ENCODE assay signal across 15 mouse cellular contexts in genomic region chr13:59779213-59779612, GRCm38 (mm10). TPM values are rescaled to one million over a fixed set of nuclear protein-coding genes. Genes with fewer than 3 reads are reported as not detected.
DNase-seq lines count a peak whose midpoint lies in the region; ATAC-seq and TF ChIP-seq lines count a peak whose summit lies in the region.
"Had no signal": no experiment of that assay in that cellular context is flagged by ENCODE, and none has a peak within 500 bp of the region (broad histone marks: within the 10 kb centered on the region; RNA-seq: fewer than 3 reads in every experiment).

No protein-coding gene starts in this region.

- no peaks in the 10 kb centered on the region for H3K79me2 ChIP-seq in CH12.LX (replicated peaks; ENCODE audit: control insufficient read depth, extremely low read depth, insufficient read depth, poor library complexity, severe bottlenecking)

- H3K27ac ChIP-seq in CH12.LX (ENCODE audit: insufficient read depth, low read depth): no peak overlapping the region
- peak overlapping the region; percentile 30; the same call in 1 of the 2 replicates for H3K27ac ChIP-seq in liver, embryonic 13.5 days
- H3K27ac ChIP-seq: hindbrain, embryonic 15.5 days had no signal

- no peak for TF ChIP-seq EP300 in CH12.LX (IDR thresholded peaks at IDR 0.05; ENCODE audit: low read length)

- H3K4me2 ChIP-seq in CH12.LX (ENCODE audit: insufficient read depth, low read depth, poor library complexity, severe bottlenecking): no peak overlapping the region
- no peak overlapping the region for H3K4me2 ChIP-seq in liver, embryonic 13.5 days
- H3K4me2 ChIP-seq: hindbrain, embryonic 15.5 days had no signal

- in situ Hi-C loops in CH12.LX (cut with MboI; ENCODE audit: low pct_ligation_motif_present, low pct_unique_long_range_greater_than_20kb, low sequenced_read_pairs): no loop called here

- no peaks in the 10 kb centered on the region for H3K27me3 ChIP-seq in CH12.LX (replicated peaks)
- H3K27me3 ChIP-seq in liver, embryonic 13.5 days: no peaks in the 10 kb centered on the region
- H3K27me3 ChIP-seq: hindbrain, embryonic 15.5 days had no signal

- no peak for TF ChIP-seq POLR2A in lung, adult 2 months (IDR thresholded peaks at IDR 0.05; ENCODE audit: borderline replicate concordance, extremely low read depth, low read depth, low read length)
- TF ChIP-seq POLR2A in CH12.LX (IDR thresholded peaks at IDR 0.05; ENCODE audit: low read depth, low read length): no peak

- TF ChIP-seq RAD21 in CH12.LX (IDR thresholded peaks at IDR 0.05; ENCODE audit: low read depth, low read length): no peak; the same call in none of the 2 replicates

- no peaks in the 10 kb centered on the region for H3K9me3 ChIP-seq in CH12.LX (replicated peaks; ENCODE audit: low read length)
- no peaks in the 10 kb centered on the region for H3K9me3 ChIP-seq in liver, embryonic 13.5 days (replicated peaks)
- H3K9me3 ChIP-seq: hindbrain, embryonic 15.5 days had no signal

- peak; percentile 47; the same call in 1 of the 2 replicates for ATAC-seq in liver, embryonic 13.5 days (ENCODE audit: low read depth)

- H3K36me3 ChIP-seq in CH12.LX (replicated peaks in 1 of 2; ENCODE audit: control insufficient read depth in 1 of 2, insufficient read depth in 1 of 2, low read length in 1 of 2): peaks cover 81 to 90% of the 10 kb centered on the region in 2 experiments
- peaks cover 98% of the 10 kb centered on the region for H3K36me3 ChIP-seq in liver, embryonic 13.5 days

- WGBS in lung, adult 2 months: 66% methylated on average over 4 of the region's 4 CpGs
- 85% methylated on average over 4 of the region's 4 CpGs for WGBS in liver, embryonic 13.5 days (ENCODE audit: insufficient replicate concordance)

- DNase-seq in lung, adult 2 months: no peak
- DNase-seq in lung, postnatal 4 days: no peak
- DNase-seq in CH12.LX (ENCODE audit: extremely low read depth): no peak
- DNase-seq in ZHBTc4 (ENCODE audit: low read depth, low spot score): peak; percentile 47
- no peak for DNase-seq in liver, embryonic 13.5 days
- no peak for DNase-seq in right cerebral cortex, postnatal 14 days
- no peak for DNase-seq in adrenal gland, postnatal 4 days (ENCODE audit: low spot score in 2 of 2)
- DNase-seq in testis, postnatal 14 days (ENCODE audit: low spot score): no peak
- DNase-seq: cerebellum, adult 9-11 months; lung, postnatal 14 days had no signal

- peak; percentile 18; the same call in 1 of the 2 replicates for TF ChIP-seq CTCF in lung, adult 2 months (IDR thresholded peaks at IDR 0.05; ENCODE audit: insufficient read depth, low read length)
- TF ChIP-seq CTCF in CH12.LX (conservative IDR thresholded peaks at IDR 0.05 in 1 of 2, IDR thresholded peaks at IDR 0.05 in 1 of 2; ENCODE audit: low read depth in 2 of 2, low read length in 2 of 2): peak; percentile 11 to 47; a peak in 2 of 4 replicates

- peaks cover 2% of the 10 kb centered on the region; the same call in 1 of the 2 replicates for H3K4me1 ChIP-seq in lung, adult 2 months (ENCODE audit: control insufficient read depth, insufficient read depth, low read length)
- H3K4me1 ChIP-seq in CH12.LX (ENCODE audit: control insufficient read depth in 1 of 2, insufficient read depth in 2 of 2): no peaks in the 10 kb centered on the region; a peak in 1 of 4 replicates
- peaks cover under 1% of the 10 kb centered on the region; the same call in 1 of the 2 replicates for H3K4me1 ChIP-seq in liver, embryonic 13.5 days (replicated peaks)
- H3K4me1 ChIP-seq: hindbrain, embryonic 15.5 days had no signal

- H3K4me3 ChIP-seq in lung, adult 2 months (replicated peaks; ENCODE audit: extremely low read depth, low read depth, low read length): no peak overlapping the region
- no peak overlapping the region for H3K4me3 ChIP-seq in CH12.LX (replicated peaks in 1 of 3; ENCODE audit: low read depth in 2 of 3, low read length in 2 of 3, poor library complexity in 1 of 3)
- no peak overlapping the region for H3K4me3 ChIP-seq in liver, embryonic 13.5 days (replicated peaks)
- H3K4me3 ChIP-seq: hindbrain, embryonic 15.5 days had no signal

- no peak overlapping the region for H3K9ac ChIP-seq in CH12.LX (ENCODE audit: insufficient read depth, low read depth)
- no peak overlapping the region for H3K9ac ChIP-seq in liver, embryonic 13.5 days
- H3K9ac ChIP-seq: hindbrain, embryonic 15.5 days had no signal

- dilution Hi-C loops in CH12.LX (cut with MboI; ENCODE audit: extremely low pct_ligation_motif_present, extremely low pct_unique_long_range_greater_than_20kb, low sequenced_read_pairs): no loop called here

TF ChIP-seq in CH12.LX, 34 proteins besides CTCF, POLR2A, EP300 and RAD21:
- TF ChIP-seq MXI1 (IDR thresholded peaks at IDR 0.05; ENCODE audit: low read depth, low read length): no peak
- no peak for TF ChIP-seq ETS1 (conservative IDR thresholded peaks at IDR 0.05; ENCODE audit: low read depth, low read length)
- TF ChIP-seq E2F4 (IDR thresholded peaks at IDR 0.05; ENCODE audit: insufficient replicate concordance, low read depth, low read length): no peak
- no peak for TF ChIP-seq ZNF384 (IDR thresholded peaks at IDR 0.05; ENCODE audit: low read depth, low read length)
- TF ChIP-seq CHD1 (IDR thresholded peaks at IDR 0.05; ENCODE audit: low read depth, low read length): no peak
- no peak for TF ChIP-seq ZC3H11A (IDR thresholded peaks at IDR 0.05; ENCODE audit: low read depth, low read length)
- TF ChIP-seq NRF1 (IDR thresholded peaks at IDR 0.05; ENCODE audit: low read depth, low read length): no peak
- no peak for TF ChIP-seq MAZ (IDR thresholded peaks at IDR 0.05; ENCODE audit: low read depth, low read length)
- TF ChIP-seq ZMIZ1 (IDR thresholded peaks at IDR 0.05; ENCODE audit: low read depth, low read length): no peak
- TF ChIP-seq MEF2A (IDR thresholded peaks at IDR 0.05; ENCODE audit: borderline replicate concordance, low read depth, low read length): no peak
- no peak for TF ChIP-seq UBTF (IDR thresholded peaks at IDR 0.05; ENCODE audit: low read depth, low read length)
- no peak for TF ChIP-seq JUND (conservative IDR thresholded peaks at IDR 0.05; ENCODE audit: low read depth, low read length)
- TF ChIP-seq USF1 (IDR thresholded peaks at IDR 0.05; ENCODE audit: low read depth, low read length): no peak
- no peak for TF ChIP-seq IRF4 (IDR thresholded peaks at IDR 0.05; ENCODE audit: low read depth, low read length)
- TF ChIP-seq ZKSCAN1 (IDR thresholded peaks at IDR 0.05; ENCODE audit: borderline replicate concordance, low read depth, low read length): no peak
- TF ChIP-seq USF2 (conservative IDR thresholded peaks at IDR 0.05; ENCODE audit: low read depth, low read length): no peak

RNA-seq across cellular contexts. Expression of gene Gm49354, which starts 2.8 kb away (rescaled TPM):
- not detected in 2 replicates for polyA plus RNA-seq in lung, adult 2 months (2012; rRNA removed)
- total RNA-seq in CH12.LX (2012; rRNA removed) (not detected in 2 replicates), CH12.LX (2014; rRNA removed) (not detected in 2 replicates)
- polyA plus RNA-seq in CH12.LX (2012; ENCODE audit: insufficient read length, low read depth): 4.5 TPM in 1 of 2 replicates, not detected in the other
- not detected in 2 replicates for polyA plus RNA-seq in liver, embryonic 13.5 days (2015; fragmentation: Nextera tagmentation; extraction: Ambion mirVana)
- total RNA-seq in adrenal gland, postnatal 4 days (2021): not detected
- total RNA-seq: heart, adult 8-10 months; left cerebral cortex, adult 8-10 months had no signal
- polyA plus RNA-seq: hindbrain, embryonic 15.5 days; neural tube, embryonic 11.5 days; small intestine, adult 2 months had no signal

RNA-seq across cellular contexts. Expression of gene Isca1, which starts 9.6 kb away (rescaled TPM):
- 59.0 and 82.1 TPM in 2 replicates for polyA plus RNA-seq in lung, adult 2 months (2012; rRNA removed)
- total RNA-seq in CH12.LX (2012; rRNA removed): 15.8 and 19.6 TPM in 2 replicates
- 17.6 and 18.4 TPM in 2 replicates for total RNA-seq in CH12.LX (2014; rRNA removed)
- 33.2 and 41.0 TPM in 2 replicates for polyA plus RNA-seq in CH12.LX (2012; ENCODE audit: insufficient read length, low read depth)
- 218 and 244 TPM in 2 replicates for polyA plus RNA-seq in liver, embryonic 13.5 days (2015; fragmentation: Nextera tagmentation; extraction: Ambion mirVana)
- 10 to 100 TPM; 79.6 to 83.9 TPM for total RNA-seq in adrenal gland, postnatal 4 days (2021)

RNA-seq across cellular contexts. Expression of gene 1700014D04Rik, which starts 32.7 kb away (rescaled TPM):
- 0.04 TPM in 1 of 2 replicates, not detected in the other for polyA plus RNA-seq in lung, adult 2 months (2012; rRNA removed)
- total RNA-seq in CH12.LX (2012; rRNA removed) (not detected in 2 replicates), CH12.LX (2014; rRNA removed) (not detected in 2 replicates)
- not detected in 2 replicates for polyA plus RNA-seq in CH12.LX (2012; ENCODE audit: insufficient read length, low read depth)
- not detected in 2 replicates for polyA plus RNA-seq in liver, embryonic 13.5 days (2015; fragmentation: Nextera tagmentation; extraction: Ambion mirVana)
- under 1 TPM in 1 of 2 experiments, not detected in 1; 0.81 TPM for total RNA-seq in adrenal gland, postnatal 4 days (2021)
- total RNA-seq: heart, adult 8-10 months had no signal
- polyA plus RNA-seq: small intestine, adult 2 months had no signal

RNA-seq across cellular contexts. Expression of gene Tut7, which starts 43.7 kb away (rescaled TPM):
- polyA plus RNA-seq in lung, adult 2 months (2012; rRNA removed): 20.1 and 24.5 TPM in 2 replicates
- total RNA-seq in CH12.LX (2012; rRNA removed) (17.9 and 18.1 TPM in 2 replicates), CH12.LX (2014; rRNA removed) (14.3 and 15.4 TPM in 2 replicates)
- 21.5 and 21.6 TPM in 2 replicates for polyA plus RNA-seq in CH12.LX (2012; ENCODE audit: insufficient read length, low read depth)
- polyA plus RNA-seq in liver, embryonic 13.5 days (2015; fragmentation: Nextera tagmentation; extraction: Ambion mirVana): 54.4 and 61.8 TPM in 2 replicates
- 10 to 100 TPM; 78.2 to 91.7 TPM for total RNA-seq in adrenal gland, postnatal 4 days (2021)

RNA-seq across cellular contexts. Expression of gene Spata31d1d, which starts 47.7 kb away (rescaled TPM):
- not detected in 2 replicates for polyA plus RNA-seq in lung, adult 2 months (2012; rRNA removed)
- not detected in 2 replicates for total RNA-seq in CH12.LX (2012; rRNA removed)
- not detected in 2 replicates for total RNA-seq in CH12.LX (2014; rRNA removed)
- not detected in 2 replicates for polyA plus RNA-seq in CH12.LX (2012; ENCODE audit: insufficient read length, low read depth)
- not detected in 2 replicates for polyA plus RNA-seq in liver, embryonic 13.5 days (2015; fragmentation: Nextera tagmentation; extraction: Ambion mirVana)
- not detected for total RNA-seq in adrenal gland, postnatal 4 days (2021)
- total RNA-seq: heart, adult 8-10 months; left cerebral cortex, adult 8-10 months had no signal
- polyA plus RNA-seq: hindbrain, embryonic 15.5 days; neural tube, embryonic 11.5 days; small intestine, adult 2 months had no signal
